Mouse (Mus musculus) neural tube, embryonic 12.5 days (tissue): ENCODE measurements around the gene Prss44. TPM values are rescaled to one million over a fixed set of nuclear protein-coding genes. Genes with fewer than 3 reads are reported as not detected.

Experiments used
- polyA plus RNA-seq: library from polyadenylated mRNA; unstranded; fragments of >200 nt; fragmentation: Nextera tagmentation; extraction: Ambion mirVana; gene quantifications from 2 replicates; pipeline ENCODE4 v1.2.1, GENCODE M21; 2016

The Prss44 gene
- polyA plus RNA-seq, 1 experiment from 2014 or later: not detected

Other genes with a start within 250 kb of the Prss44 start
- 41.2 and 42.7 TPM in 2 replicates for gene Nradd, start 189.5 kb upstream of the Prss44 start, polyA plus RNA-seq
- 1.6 and 2.6 TPM in 2 replicates for gene Nbeal2, start 159.8 kb upstream of the Prss44 start, polyA plus RNA-seq
- 125 and 133 TPM in 2 replicates for gene Ccdc12, start 157.5 kb upstream of the Prss44 start, polyA plus RNA-seq
- 1.0 and 3.9 TPM in 2 replicates for gene Myl3, start 72.1 kb upstream of the Prss44 start, polyA plus RNA-seq
- 40.6 and 42.4 TPM in 2 replicates for gene Pth1r, start 66.8 kb upstream of the Prss44 start, polyA plus RNA-seq
- gene Prss42, start 15.8 kb upstream of the Prss44 start, polyA plus RNA-seq: not detected in 2 replicates
- not detected in 2 replicates for gene Prss43, start 12.7 kb downstream of the Prss44 start, polyA plus RNA-seq
- not detected in 2 replicates for gene Prss45, start 20.6 kb downstream of the Prss44 start, polyA plus RNA-seq
- not detected in 2 replicates for gene Prss46, start 30.5 kb downstream of the Prss44 start, polyA plus RNA-seq
- 0.28 TPM in 1 of 2 replicates, not detected in the other for gene Prss50, start 44.0 kb downstream of the Prss44 start, polyA plus RNA-seq
- 1.00 and 1.2 TPM in 2 replicates for gene Als2cl, start 65.9 kb downstream of the Prss44 start, polyA plus RNA-seq
- 0.70 and 1.1 TPM in 2 replicates for gene Tmie, start 66.1 kb downstream of the Prss44 start, polyA plus RNA-seq
- not detected in 2 replicates for gene Fam240a, start 102.9 kb downstream of the Prss44 start, polyA plus RNA-seq
- gene Tdgf1, start 132.2 kb downstream of the Prss44 start, polyA plus RNA-seq: not detected in 2 replicates
- 0.41 and 0.48 TPM in 2 replicates for gene Lrrc2, start 137.6 kb downstream of the Prss44 start, polyA plus RNA-seq
- not detected in 2 replicates for gene Rtp3, start 176.6 kb downstream of the Prss44 start, polyA plus RNA-seq
- 1.2 and 2.2 TPM in 2 replicates for gene Ltf, start 205.3 kb downstream of the Prss44 start, polyA plus RNA-seq
- 0.70 and 0.72 TPM in 2 replicates for gene Ccrl2, start 243.5 kb downstream of the Prss44 start, polyA plus RNA-seq